Mouse (Mus musculus) hindbrain, embryonic 13.5 days (tissue): ENCODE measurements around the gene Zdhhc22. TPM values are rescaled to one million over a fixed set of nuclear protein-coding genes. Genes with fewer than 3 reads are reported as not detected.

Experiments
- ATAC-seq: fragments of 200-750 bp; cut with Nextera tagmentation; 2 replicates; pipeline ENCODE4 v1.8.0; 2017; ENCODE audit warnings: moderate TSS enrichment; ENCODE audit not compliant: low FRiP score
- H3K27ac ChIP-seq: fragments of 300-500 bp; sonication (generic); 2 replicates; pipeline ENCODE4 v1.5.1; 2015; ENCODE audit warnings: inconsistent platforms, mild to moderate bottlenecking, moderate library complexity
- H3K27me3 ChIP-seq: fragments of 300-500 bp; sonication (generic); 2 replicates; pipeline ENCODE4 v1.6.1; 2015; ENCODE audit warnings: mild to moderate bottlenecking, inconsistent platforms
- H3K36me3 ChIP-seq: fragments of 300-500 bp; sonication (generic); 2 replicates; pipeline ENCODE4 v1.6.1; 2015; ENCODE audit warnings: mild to moderate bottlenecking, inconsistent platforms
- H3K4me1 ChIP-seq: fragments of 300-500 bp; sonication (generic); replicated peaks from 2 replicates; pipeline ENCODE4 v1.6.1; 2015; ENCODE audit warnings: inconsistent platforms
- H3K4me2 ChIP-seq: fragments of 300-500 bp; sonication (generic); 2 replicates; pipeline ENCODE4 v1.6.1; 2015; ENCODE audit warnings: inconsistent platforms, mild to moderate bottlenecking, moderate library complexity
- H3K4me3 ChIP-seq: fragments of 300-500 bp; sonication (generic); 2 replicates; pipeline ENCODE4 v1.5.1; 2015; ENCODE audit warnings: mild to moderate bottlenecking, inconsistent platforms
- H3K9ac ChIP-seq: fragments of 300-500 bp; sonication (generic); 2 replicates; pipeline ENCODE4 v1.6.1; 2015; ENCODE audit warnings: mild to moderate bottlenecking, inconsistent platforms
- H3K9me3 ChIP-seq: fragments of 300-500 bp; sonication (generic); 2 replicates; pipeline ENCODE4 v1.6.1; 2016; ENCODE audit warnings: inconsistent platforms
- WGBS: fragments of 180-500 bp; shearing (Covaris S2); methylation state at CpG from one replicate; pipeline ENCODE4 v1.1.7; 2015; 5-methylcytosine and 5-hydroxymethylcytosine counted together
- polyA plus RNA-seq: library from polyadenylated mRNA; unstranded; fragments of >200 nt; fragmentation: Nextera tagmentation; extraction: Ambion mirVana; gene quantifications from 2 replicates; pipeline ENCODE4 v1.2.1, GENCODE M21; 2015

Gene Zdhhc22
- polyA plus RNA-seq, 1 experiment from 2014 or later: 12.1 TPM

GRCm38 (mm10) chr12:86973216-86973615 lies 17.0 kb downstream of the Zdhhc22 start:
- no peaks in the 10 kb centered on the region for H3K9me3 ChIP-seq
- H3K27ac ChIP-seq: peak overlapping the region; percentile 88
- no peaks in the 10 kb centered on the region for H3K36me3 ChIP-seq
- no peak overlapping the region for H3K9ac ChIP-seq
- WGBS: 26% methylated on average over 7 of the region's 7 CpGs
- peak; percentile 27 for ATAC-seq
- H3K27me3 ChIP-seq: peaks cover 9% of the 10 kb centered on the region; the same call in 1 of the 2 replicates
- H3K4me2 ChIP-seq: 0 out of 2 replicates have a peak overlapping the region, but pooled peaks have one; percentile 2
- H3K4me3 ChIP-seq: no peak overlapping the region
- peaks cover 51% of the 10 kb centered on the region for H3K4me1 ChIP-seq

GRCm38 (mm10) chr12:86971089-86971488 lies 19.1 kb downstream of the Zdhhc22 start:
- Histone ChIP-seq H3K36me3 (peaks cover 4% of the 10 kb centered on the region; the same call in 1 of the 2 replicates), H3K27ac (no peak overlapping the region), H3K27me3 (0 out of 2 replicates have a peak, but pooled peaks cover 4% of the 10 kb centered on the region), H3K4me3 (no peak overlapping the region), H3K9me3 (no peaks in the 10 kb centered on the region), H3K4me1 (peaks cover 38% of the 10 kb centered on the region), H3K9ac (no peak overlapping the region), H3K4me2 (no peak overlapping the region)
- 92% methylated on average over 7 of the region's 7 CpGs for WGBS
- no peak for ATAC-seq

- Histone ChIP-seq H3K4me2 (no peak overlapping the region), H3K4me3 (no peak overlapping the region), H3K9me3 (no peaks in the 10 kb centered on the region), H3K9ac (no peak overlapping the region), H3K27ac (0 out of 2 replicates have a peak overlapping the region, but pooled peaks have one; percentile 30), H3K4me1 (peaks cover 20% of the 10 kb centered on the region), H3K36me3 (peaks cover 22% of the 10 kb centered on the region), H3K27me3 (0 out of 2 replicates have a peak, but pooled peaks cover 4% of the 10 kb centered on the region)
- 62% methylated on average over 3 of the region's 3 CpGs for WGBS
- ATAC-seq: no peak
Measured at GRCm38 (mm10) chr12:86969220-86969601, 21.0 kb downstream of the Zdhhc22 start.

GRCm38 (mm10) chr12:86968468-86969219 lies 21.6 kb downstream of the Zdhhc22 start:
- WGBS: 73% methylated on average over 13 of the region's 13 CpGs
- Histone ChIP-seq H3K9me3 (no peaks in the 10 kb centered on the region), H3K27me3 (0 out of 2 replicates have a peak, but pooled peaks cover 4% of the 10 kb centered on the region), H3K4me1 (peaks cover 14% of the 10 kb centered on the region), H3K9ac (no peak overlapping the region), H3K4me3 (no peak overlapping the region), H3K4me2 (no peak overlapping the region), H3K36me3 (peaks cover 25% of the 10 kb centered on the region), H3K27ac (0 out of 2 replicates have a peak overlapping the region, but pooled peaks have one; percentile 30)
- ATAC-seq: no peak

- Histone ChIP-seq H3K4me1 (peaks cover 4% of the 10 kb centered on the region; the same call in 1 of the 2 replicates), H3K4me3 (no peak overlapping the region), H3K9me3 (no peaks in the 10 kb centered on the region), H3K27me3 (no peaks in the 10 kb centered on the region), H3K4me2 (no peak overlapping the region), H3K27ac (no peak overlapping the region), H3K36me3 (peaks cover 58% of the 10 kb centered on the region), H3K9ac (no peak overlapping the region)
- WGBS: 92% methylated on average over 4 of the region's 4 CpGs
- no peak for ATAC-seq
Measured at GRCm38 (mm10) chr12:86965237-86965799, 24.9 kb downstream of the Zdhhc22 start.

GRCm38 (mm10) chr12:86964278-86965057 lies 25.8 kb downstream of the Zdhhc22 start:
- Histone ChIP-seq H3K9me3 (no peaks in the 10 kb centered on the region), H3K4me3 (no peak overlapping the region), H3K27ac (no peak overlapping the region), H3K9ac (no peak overlapping the region; the same call in 1 of the 2 replicates), H3K4me1 (peaks cover 4% of the 10 kb centered on the region; the same call in 1 of the 2 replicates), H3K27me3 (no peaks in the 10 kb centered on the region), H3K4me2 (no peak overlapping the region), H3K36me3 (peaks cover 66% of the 10 kb centered on the region)
- ATAC-seq: no peak
- 91% methylated on average over 16 of the region's 16 CpGs for WGBS

GRCm38 (mm10) chr12:86961589-86962344 lies 28.5 kb downstream of the Zdhhc22 start:
- no peaks in the 10 kb centered on the region for H3K27me3 ChIP-seq
- H3K4me2 ChIP-seq: no peak overlapping the region
- WGBS: 77% methylated on average over 11 of the region's 11 CpGs
- H3K4me1 ChIP-seq: no peaks in the 10 kb centered on the region
- H3K9ac ChIP-seq: no peak overlapping the region
- peaks cover 85% of the 10 kb centered on the region for H3K36me3 ChIP-seq
- H3K27ac ChIP-seq: no peak overlapping the region
- no peak overlapping the region for H3K4me3 ChIP-seq
- H3K9me3 ChIP-seq: no peaks in the 10 kb centered on the region
- ATAC-seq: no peak

GRCm38 (mm10) chr12:86960791-86961335 lies 29.4 kb downstream of the Zdhhc22 start:
- Histone ChIP-seq H3K27me3 (no peaks in the 10 kb centered on the region), H3K9ac (no peak overlapping the region), H3K4me1 (no peaks in the 10 kb centered on the region), H3K27ac (no peak overlapping the region), H3K4me3 (no peak overlapping the region), H3K9me3 (no peaks in the 10 kb centered on the region), H3K4me2 (no peak overlapping the region), H3K36me3 (peaks cover 88% of the 10 kb centered on the region)
- ATAC-seq: no peak
- 94% methylated on average over 3 of the region's 3 CpGs for WGBS

- 91% methylated on average over 15 of the region's 15 CpGs for WGBS
- ATAC-seq: no peak
- Histone ChIP-seq H3K36me3 (peaks cover 88% of the 10 kb centered on the region), H3K4me3 (no peak overlapping the region), H3K9me3 (no peaks in the 10 kb centered on the region), H3K4me1 (no peaks in the 10 kb centered on the region), H3K9ac (no peak overlapping the region), H3K27me3 (no peaks in the 10 kb centered on the region), H3K4me2 (no peak overlapping the region), H3K27ac (no peak overlapping the region)
Measured at GRCm38 (mm10) chr12:86960138-86960537, 30.1 kb downstream of the Zdhhc22 start.

GRCm38 (mm10) chr12:86959661-86960060 lies 30.6 kb downstream of the Zdhhc22 start:
- Histone ChIP-seq H3K4me2 (no peak overlapping the region), H3K9ac (no peak overlapping the region), H3K4me1 (no peaks in the 10 kb centered on the region), H3K27ac (no peak overlapping the region), H3K36me3 (peaks cover 88% of the 10 kb centered on the region), H3K27me3 (no peaks in the 10 kb centered on the region), H3K4me3 (no peak overlapping the region), H3K9me3 (no peaks in the 10 kb centered on the region)
- no peak for ATAC-seq
- 97% methylated on average over 5 of the region's 5 CpGs for WGBS

GRCm38 (mm10) chr12:86958558-86958957 lies 31.7 kb downstream of the Zdhhc22 start:
- Histone ChIP-seq H3K36me3 (peaks cover 85% of the 10 kb centered on the region), H3K4me2 (no peak overlapping the region), H3K9ac (no peak overlapping the region), H3K4me1 (no peaks in the 10 kb centered on the region), H3K4me3 (no peak overlapping the region), H3K9me3 (no peaks in the 10 kb centered on the region), H3K27me3 (no peaks in the 10 kb centered on the region), H3K27ac (no peak overlapping the region)
- ATAC-seq: no peak
- 93% methylated on average over 5 of the region's 5 CpGs for WGBS
